Mouse (Mus musculus) CH12F3 (cell line): Measurements from ENCODE around the gene E030025P04Rik.

Source experiments
- in situ Hi-C: fragments of 300-500 bp; cut with MboI; formaldehyde crosslinking; loops from 2 replicates; pipeline ENCODE4 v1.14.3; 2020; ENCODE audit warnings: low sequenced_read_pairs

E030025P04Rik gene

GRCm38 (mm10) chr11:109144236-109144635, at the start of gene E030025P04Rik:
Gene E030025P04Rik, minus strand, starts transcription at chr11:109144369.
- in situ Hi-C loops = no loop called here

GRCm38 (mm10) chr11:109192673-109193557, 48.7 kb upstream of the E030025P04Rik start:
- in situ Hi-C loops = loop anchor here (25.0 kb wide), 1 partner anchor 731 kb away; no protein-coding TSS in a partner anchor

- in situ Hi-C loops = loop anchor here (25.0 kb wide), 1 partner anchor 726 kb away; no protein-coding TSS in a partner anchor
Observed at GRCm38 (mm10) chr11:109188235-109188634, 44.1 kb upstream of the E030025P04Rik start.

GRCm38 (mm10) chr11:109187631-109188184, 43.5 kb upstream of the E030025P04Rik start:
- in situ Hi-C loops = loop anchor here (25.0 kb wide), 1 partner anchor 725 kb away; no protein-coding TSS in a partner anchor

GRCm38 (mm10) chr11:109181118-109181517, 36.9 kb upstream of the E030025P04Rik start:
- in situ Hi-C loops = loop anchor here (25.0 kb wide), 1 partner anchor 719 kb away; no protein-coding TSS in a partner anchor

GRCm38 (mm10) chr11:109180290-109180689, 36.1 kb upstream of the E030025P04Rik start:
- in situ Hi-C loops = loop anchor here (25.0 kb wide), 1 partner anchor 718 kb away; no protein-coding TSS in a partner anchor

GRCm38 (mm10) chr11:109178788-109179518, 34.8 kb upstream of the E030025P04Rik start:
- in situ Hi-C loops = loop anchor here (25.0 kb wide), 1 partner anchor 717 kb away; no protein-coding TSS in a partner anchor

GRCm38 (mm10) chr11:109175376-109175969, 31.3 kb upstream of the E030025P04Rik start:
- in situ Hi-C loops = loop anchor here (25.0 kb wide), 1 partner anchor 713 kb away; no protein-coding TSS in a partner anchor

- in situ Hi-C loops = no loop called here
Observed at GRCm38 (mm10) chr11:109172224-109172623, 28.1 kb upstream of the E030025P04Rik start.

GRCm38 (mm10) chr11:109170771-109171170, 26.6 kb upstream of the E030025P04Rik start:
- in situ Hi-C loops = no loop called here

GRCm38 (mm10) chr11:109157694-109158093, 13.5 kb upstream of the E030025P04Rik start:
- in situ Hi-C loops = no loop called here

- in situ Hi-C loops = no loop called here
Observed at GRCm38 (mm10) chr11:109144890-109145341, 747 bp upstream of the E030025P04Rik start.

- in situ Hi-C loops = no loop called here
Observed at GRCm38 (mm10) chr11:109126482-109126881, 17.7 kb downstream of the E030025P04Rik start.

- in situ Hi-C loops = no loop called here
Observed at GRCm38 (mm10) chr11:109125451-109125850, 18.7 kb downstream of the E030025P04Rik start.

- in situ Hi-C loops = no loop called here
Observed at GRCm38 (mm10) chr11:109124284-109124683, 19.9 kb downstream of the E030025P04Rik start.

GRCm38 (mm10) chr11:109109826-109110346, 34.3 kb downstream of the E030025P04Rik start:
- in situ Hi-C loops = no loop called here

- in situ Hi-C loops = no loop called here
Observed at GRCm38 (mm10) chr11:109109056-109109455, 35.1 kb downstream of the E030025P04Rik start.

GRCm38 (mm10) chr11:109107518-109108205, 36.5 kb downstream of the E030025P04Rik start:
- in situ Hi-C loops = no loop called here

- in situ Hi-C loops = no loop called here
Observed at GRCm38 (mm10) chr11:109106751-109107150, 37.4 kb downstream of the E030025P04Rik start.
